Mouse (Mus musculus) intestine, embryonic 16.5 days (tissue): ENCODE data around the gene Pbxip1. TPM values are rescaled to one million over a fixed set of nuclear protein-coding genes. Genes with fewer than 3 reads are reported as not detected.

Experiments used
- ATAC-seq: fragments of 200-750 bp; cut with Nextera tagmentation; 2 replicates; pipeline ENCODE4 v1.8.0; 2017; ENCODE audit warnings: moderate TSS enrichment, moderate library complexity
- H3K27ac ChIP-seq: fragments of 300-500 bp; sonication (generic); 2 replicates; pipeline ENCODE4 v1.5.1; 2014; ENCODE audit warnings: mild to moderate bottlenecking, low read length
- H3K27me3 ChIP-seq: fragments of 300-500 bp; sonication (generic); replicated peaks from 2 replicates; pipeline ENCODE4 v1.6.1; 2014; ENCODE audit warnings: low read length, control low read depth, mixed read lengths; ENCODE audit not compliant: control insufficient read depth, insufficient read depth
- H3K36me3 ChIP-seq: fragments of 300-500 bp; sonication (generic); 2 replicates; pipeline ENCODE4 v1.6.1; 2014; ENCODE audit warnings: low read length, control low read depth; ENCODE audit not compliant: control insufficient read depth, insufficient read depth
- H3K4me1 ChIP-seq: fragments of 300-500 bp; sonication (generic); 2 replicates; pipeline ENCODE4 v1.6.1; 2014; ENCODE audit warnings: low read length, control low read depth, mixed read lengths; ENCODE audit not compliant: control insufficient read depth, insufficient read depth
- H3K4me2 ChIP-seq: fragments of 300-500 bp; sonication (generic); 2 replicates; pipeline ENCODE4 v1.6.1; 2014; ENCODE audit warnings: low read depth, low read length, control low read depth
- H3K4me3 ChIP-seq: fragments of 300-500 bp; sonication (generic); 2 replicates; pipeline ENCODE4 v1.5.1; 2014; ENCODE audit warnings: mild to moderate bottlenecking, low read length
- H3K9ac ChIP-seq: fragments of 300-500 bp; sonication (generic); 2 replicates; pipeline ENCODE4 v1.6.1; 2014; ENCODE audit warnings: low read depth, low read length
- H3K9me3 ChIP-seq: fragments of 300-500 bp; sonication (generic); 2 replicates; pipeline ENCODE4 v1.6.1; 2016; ENCODE audit warnings: low read length, control low read depth; ENCODE audit not compliant: control insufficient read depth
- WGBS: fragments of 180-500 bp; shearing (Covaris S2); extraction: QIAGEN DNeasy Blood & Tissue Kit; methylation state at CpG from one replicate; pipeline ENCODE4 v1.1.7; 2014; 5-methylcytosine and 5-hydroxymethylcytosine counted together
- polyA plus RNA-seq: library from polyadenylated mRNA; unstranded; fragments of >200 nt; fragmentation: Nextera tagmentation; extraction: Ambion mirVana; gene quantifications from 2 replicates; pipeline ENCODE4 v1.2.1, GENCODE M21; 2015

Gene Pbxip1
- polyA plus RNA-seq, 1 experiment from 2014 or later: 45.1 TPM

GRCm38 (mm10) chr3:89448720-89449537 is 12.4 kb downstream of the Pbxip1 start:
- peak; percentile 12; the same call in 1 of the 2 replicates for ATAC-seq
- Histone ChIP-seq H3K9ac (no peak overlapping the region), H3K27ac (no peak overlapping the region), H3K9me3 (no peaks in the 10 kb centered on the region), H3K4me2 (no peak overlapping the region), H3K4me3 (no peak overlapping the region), H3K4me1 (0 out of 2 replicates have a peak, but pooled peaks cover 7% of the 10 kb centered on the region), H3K27me3 (no peaks in the 10 kb centered on the region), H3K36me3 (peaks cover 8% of the 10 kb centered on the region; the same call in 1 of the 2 replicates)
- 62% methylated on average over 13 of the region's 13 CpGs for WGBS

DNA sequence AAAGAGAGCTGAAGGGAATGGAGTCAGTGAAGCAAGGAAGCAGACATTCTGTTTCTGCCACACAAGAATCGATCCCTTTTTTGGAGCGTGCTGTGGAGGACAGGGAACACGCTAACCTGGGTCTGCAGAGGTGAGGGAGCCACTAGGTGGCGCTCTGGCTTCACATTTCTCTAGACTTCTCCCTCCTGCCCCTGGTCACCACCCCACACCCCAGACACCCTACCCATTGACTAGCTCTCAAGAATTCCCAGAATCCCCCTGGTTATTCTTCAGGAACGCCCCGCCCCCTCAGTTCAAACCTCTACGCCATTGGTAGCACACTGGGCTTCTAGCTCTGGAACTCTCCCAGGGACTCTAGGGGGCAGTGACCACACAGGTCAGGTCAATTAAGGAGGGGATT is 13.0 kb downstream of the Pbxip1 start:
- WGBS: 52% methylated on average over 7 of the region's 7 CpGs
- H3K4me3 ChIP-seq: no peak overlapping the region
- H3K4me1 ChIP-seq: 0 out of 2 replicates have a peak, but pooled peaks cover 7% of the 10 kb centered on the region
- H3K9ac ChIP-seq: no peak overlapping the region
- no peaks in the 10 kb centered on the region for H3K27me3 ChIP-seq
- no peak overlapping the region for H3K4me2 ChIP-seq
- peak; percentile 51 for ATAC-seq
- H3K9me3 ChIP-seq: no peaks in the 10 kb centered on the region
- no peak overlapping the region for H3K27ac ChIP-seq
- peaks cover 8% of the 10 kb centered on the region; the same call in 1 of the 2 replicates for H3K36me3 ChIP-seq

- Histone ChIP-seq H3K4me3 (no peak overlapping the region), H3K9me3 (no peaks in the 10 kb centered on the region), H3K27me3 (no peaks in the 10 kb centered on the region), H3K4me1 (peaks cover 9% of the 10 kb centered on the region; the same call in 1 of the 2 replicates), H3K27ac (no peak overlapping the region), H3K36me3 (no peaks in the 10 kb centered on the region), H3K9ac (no peak overlapping the region), H3K4me2 (no peak overlapping the region)
- ATAC-seq: no peak
- 72% methylated on average over 1 of the region's 1 CpGs for WGBS
Measured at GRCm38 (mm10) chr3:89451916-89452315, 15.4 kb downstream of the Pbxip1 start.

DNA sequence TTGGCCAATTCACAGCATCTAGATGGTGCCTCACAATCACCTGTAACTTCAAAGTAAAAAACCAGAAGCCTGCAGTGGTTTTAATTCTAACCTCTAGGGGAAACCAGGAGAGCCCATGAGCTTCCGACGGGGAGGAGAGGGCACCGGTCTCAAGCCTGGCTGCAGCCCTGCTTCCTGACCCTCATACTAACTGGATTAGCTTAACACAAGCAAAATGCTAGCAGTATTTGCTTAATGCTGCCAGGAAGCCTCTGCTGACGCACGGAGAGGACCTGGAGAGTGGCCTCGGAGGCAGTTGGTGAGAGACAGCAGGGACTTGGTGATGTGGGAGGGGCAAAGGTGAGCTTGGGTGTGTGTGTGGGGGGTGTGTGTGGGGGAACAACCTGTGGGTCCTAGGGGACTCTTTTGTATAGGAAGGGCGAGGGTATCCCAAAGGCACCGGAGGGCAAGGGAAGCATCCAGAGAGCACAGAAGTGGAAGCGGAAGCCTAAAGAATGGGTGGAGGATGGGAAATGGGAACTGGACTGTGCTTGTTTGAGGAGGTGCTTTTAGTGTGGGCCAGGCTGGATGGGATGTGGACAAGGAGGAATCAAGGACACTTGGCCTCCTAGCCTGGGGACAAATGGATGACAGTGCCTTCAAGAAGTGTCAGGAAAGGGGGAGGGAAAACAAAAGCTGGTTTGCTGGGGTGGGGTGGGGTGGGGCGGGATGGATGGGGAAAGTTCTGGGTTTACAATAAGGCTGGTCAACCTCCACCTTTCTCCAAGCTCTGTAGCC is 18.1 kb downstream of the Pbxip1 start, which contains the start of gene Pmvk:
Pmvk (plus strand) TSS at position 141 of the 777 bp plus-strand sequence.
- H3K4me3 ChIP-seq: no peak within 1 kb of the TSS
- WGBS: 58% methylated on average over 10 of the region's 10 CpGs
- H3K9me3 ChIP-seq: no peaks in the 10 kb centered on the region
- no peaks in the 10 kb centered on the region for H3K36me3 ChIP-seq
- H3K27me3 ChIP-seq: no peaks in the 10 kb centered on the region
- peaks cover 16% of the 10 kb centered on the region for H3K4me1 ChIP-seq
- H3K27ac ChIP-seq: no peak within 1 kb of the TSS
- H3K9ac ChIP-seq: no peak within 1 kb of the TSS
- H3K4me2 ChIP-seq: no peak within 1 kb of the TSS
- ATAC-seq: no peak

DNA sequence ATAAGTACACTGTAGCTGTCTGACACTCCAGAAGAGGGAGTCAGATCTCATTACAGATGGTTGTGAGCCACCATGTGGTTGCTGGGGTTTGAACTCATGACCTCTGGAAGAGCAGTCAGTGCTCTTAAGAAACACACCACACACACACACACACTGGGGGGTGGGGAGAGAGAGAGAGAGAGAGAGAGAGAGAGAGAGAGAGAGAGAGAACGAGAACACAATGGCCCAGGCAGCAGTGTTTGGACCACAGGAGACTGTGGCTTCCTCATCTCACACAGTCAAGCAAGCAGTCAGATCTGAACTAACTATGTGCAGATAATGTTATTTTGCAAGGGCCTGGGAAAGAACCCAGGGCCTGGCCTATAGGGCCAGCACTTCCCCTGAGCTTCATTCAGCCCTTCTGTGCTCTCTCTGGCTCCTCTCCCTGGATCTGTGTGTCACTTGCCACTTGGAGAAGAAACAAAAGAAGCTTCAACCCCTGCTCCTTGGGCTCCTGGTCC is 19.3 kb downstream of the Pbxip1 start:
- Histone ChIP-seq H3K4me3 (no peak overlapping the region), H3K27ac (no peak overlapping the region), H3K36me3 (no peaks in the 10 kb centered on the region), H3K27me3 (no peaks in the 10 kb centered on the region), H3K4me2 (no peak overlapping the region), H3K9ac (no peak overlapping the region), H3K9me3 (no peaks in the 10 kb centered on the region), H3K4me1 (peaks cover 18% of the 10 kb centered on the region)
- 83% methylated on average over 1 of the region's 1 CpGs for WGBS
- ATAC-seq: no peak

GRCm38 (mm10) chr3:89456726-89457665 is 20.5 kb downstream of the Pbxip1 start:
- Histone ChIP-seq H3K4me2 (no peak overlapping the region), H3K9ac (no peak overlapping the region), H3K9me3 (no peaks in the 10 kb centered on the region), H3K4me3 (no peak overlapping the region), H3K27ac (no peak overlapping the region), H3K4me1 (peaks cover 15% of the 10 kb centered on the region), H3K27me3 (no peaks in the 10 kb centered on the region), H3K36me3 (0 out of 2 replicates have a peak, but pooled peaks cover 3% of the 10 kb centered on the region)
- ATAC-seq: peak; percentile 34
- WGBS: 34% methylated on average over 10 of the region's 10 CpGs

DNA sequence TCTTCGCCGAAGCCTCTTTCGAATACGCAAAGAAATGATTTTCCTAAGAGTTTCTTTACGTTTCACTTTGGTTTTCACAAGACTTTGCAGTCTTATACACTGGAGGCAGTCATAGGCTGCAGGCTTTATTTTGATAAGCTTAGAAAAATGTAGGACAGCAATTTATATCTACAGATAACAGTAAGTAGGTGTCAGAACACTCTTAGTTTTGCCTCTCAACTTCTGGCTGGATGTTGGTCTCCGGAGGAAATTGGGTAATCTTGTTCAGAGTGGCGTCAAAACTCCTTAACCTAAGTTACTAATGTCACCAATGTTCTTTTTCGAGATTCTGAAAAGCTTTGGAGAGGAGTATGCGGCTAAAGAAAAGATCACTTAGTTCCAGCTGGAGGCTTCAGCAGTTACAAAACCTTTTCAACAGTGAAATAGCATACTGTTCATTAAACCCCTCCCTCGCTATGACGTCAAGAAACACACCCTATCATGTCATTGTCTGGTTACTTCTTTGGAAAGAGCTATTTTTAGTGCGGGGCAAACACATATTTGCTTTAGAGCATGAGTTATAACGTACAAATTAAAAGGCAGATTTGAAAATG is 22.0 kb downstream of the Pbxip1 start:
- 42% methylated on average over 13 of the region's 13 CpGs for WGBS
- H3K27me3 ChIP-seq: no peaks in the 10 kb centered on the region
- peaks cover 15% of the 10 kb centered on the region for H3K4me1 ChIP-seq
- ATAC-seq: peak; percentile 65
- 0 out of 2 replicates have a peak, but pooled peaks cover 3% of the 10 kb centered on the region for H3K36me3 ChIP-seq
- H3K27ac ChIP-seq: peak overlapping the region; percentile 55
- H3K9me3 ChIP-seq: no peaks in the 10 kb centered on the region
- H3K4me2 ChIP-seq: peak overlapping the region; percentile 84
- H3K4me3 ChIP-seq: peak overlapping the region; percentile 76
- H3K9ac ChIP-seq: 0 out of 2 replicates have a peak overlapping the region, but pooled peaks have one; percentile 85

- under 1% methylated on average over 35 of the region's 36 CpGs for WGBS
- H3K9me3 ChIP-seq: no peaks in the 10 kb centered on the region
- peak; percentile 89 for ATAC-seq
- peak overlapping the region; percentile 84 for H3K4me2 ChIP-seq
- peaks cover 15% of the 10 kb centered on the region for H3K4me1 ChIP-seq
- H3K27me3 ChIP-seq: no peaks in the 10 kb centered on the region
- H3K36me3 ChIP-seq: 0 out of 2 replicates have a peak, but pooled peaks cover 3% of the 10 kb centered on the region
- peak overlapping the region; percentile 85 for H3K9ac ChIP-seq
- peak overlapping the region; percentile 89 for H3K27ac ChIP-seq
- peak overlapping the region; percentile 76 for H3K4me3 ChIP-seq
Measured at GRCm38 (mm10) chr3:89458965-89459807, 22.7 kb downstream of the Pbxip1 start.
